Comparison of ENCODE assay signal across 8 mouse cellular contexts in genomic region chr6:136518537-136519246, GRCm38 (mm10). TPM values are rescaled to one million over a fixed set of nuclear protein-coding genes. Genes with fewer than 3 reads are reported as not detected.
A peak's percentile ranks its signal among the peaks of the same experiment; 100 is the strongest.
DNase-seq lines count a peak whose midpoint lies in the region; ATAC-seq lines count a peak whose summit lies in the region.

No protein-coding gene starts in this region.

- ATAC-seq in megakaryocyte, adult 5-6 weeks (ENCODE audit: poor library complexity, severe bottlenecking), result peak; percentile 91

- peak; percentile 90 to 91 for DNase-seq in adrenal gland, adult 18-20 months (ENCODE audit: low spot score in 2 of 2)
- DNase-seq in embryo, embryonic 10.5 days (ENCODE audit: low spot score), result peak; percentile 99
- peak; percentile 93 for DNase-seq in gastrocnemius, postnatal 10 days
- DNase-seq in induced T-regulatory cell, adult 2 months (ENCODE audit: low read depth), result peak; percentile 99
- peak; percentile 89 to 97 for DNase-seq in left cerebral cortex, adult 8-10 months (ENCODE audit: low spot score in 2 of 2)
- DNase-seq in right cerebral cortex, adult 18-20 months, result peak; percentile 98
- peak; percentile 84 for DNase-seq in urinary bladder, adult 2 months (ENCODE audit: low spot score)

RNA-seq across cellular contexts. Expression of gene Atf7ip, which starts 12.7 kb away (rescaled TPM):
- 10 to 100 TPM; 34.9 to 50.4 TPM for total RNA-seq in adrenal gland, adult 18-20 months (2021)
- 10 to 100 TPM; 51.8 to 80.1 TPM for total RNA-seq in gastrocnemius, postnatal 10 days (2021)
- 100 to 1,000 TPM in 2 of 4 experiments, 10 to 100 TPM in 2; 94.0 to 124 (median 106) TPM for total RNA-seq in left cerebral cortex, adult 8-10 months (2022)
- total RNA-seq in megakaryocyte, adult 5-6 weeks (2015), result 101 and 129 TPM in 2 replicates
- 80.1 and 84.8 TPM in 2 replicates for total RNA-seq in megakaryocyte, adult 5-6 weeks (2017)
- 20.5 and 31.6 TPM in 2 replicates for polyA plus RNA-seq in urinary bladder, adult 2 months (2012; rRNA removed)

Comparison
In these comparisons a context has a peak if more than half of its experiments do, and no peak if none do; other contexts are left out.
1. Peak in every context shown above with its lines: DNase-seq and ATAC-seq.